ENCODE assay signal across 17 mouse cellular contexts in genomic region chr16:56380680-56381079, GRCm38 (mm10).
"Had no signal": no experiment of that assay in that cellular context is flagged by ENCODE, and none has a peak within 500 bp of the region (broad histone marks: within the 10 kb centered on the region; RNA-seq: fewer than 3 reads in every experiment).

No protein-coding gene starts in this region.

- ATAC-seq: liver, embryonic 12.5 days; liver, postnatal 0 days; lung, postnatal 0 days; midbrain, embryonic 13.5 days; midbrain, embryonic 15.5 days; midbrain, embryonic 16.5 days had no signal

- DNase-seq: left cerebral cortex, postnatal 4 days; liver; liver, embryonic 13.5 days; liver, postnatal 0 days; lung, adult 18-20 months; lung, adult 2 months; lung, embryonic 14.5 days; lung, postnatal 10 days; lung, postnatal 14 days; lung, postnatal 36 days; lung, postnatal 4 days; midbrain, embryonic 14.5 days had no signal
